In genomic region chr6:134149606-134150005, GRCm38 (mm10) we compare ENCODE assay signal across 15 mouse cellular contexts.
"Had no signal": no experiment of that assay in that cellular context is flagged by ENCODE, and none has a peak within 500 bp of the region (broad histone marks: within the 10 kb centered on the region; RNA-seq: fewer than 3 reads in every experiment).

No protein-coding gene starts in this region.

- H3K4me3 ChIP-seq: neural tube, embryonic 13.5 days; neural tube, embryonic 15.5 days; stomach, embryonic 15.5 days had no signal

- H3K9ac ChIP-seq: neural tube, embryonic 13.5 days; neural tube, embryonic 15.5 days; stomach, embryonic 15.5 days had no signal

- H3K27ac ChIP-seq: neural tube, embryonic 15.5 days; stomach, embryonic 15.5 days had no signal

- H3K4me2 ChIP-seq: neural tube, embryonic 13.5 days; neural tube, embryonic 15.5 days; stomach, embryonic 15.5 days had no signal

- H3K27me3 ChIP-seq: neural tube, embryonic 13.5 days; neural tube, embryonic 15.5 days; stomach, embryonic 15.5 days had no signal

- H3K36me3 ChIP-seq: neural tube, embryonic 13.5 days; neural tube, embryonic 15.5 days; stomach, embryonic 15.5 days had no signal

- H3K9me3 ChIP-seq: neural tube, embryonic 13.5 days; neural tube, embryonic 15.5 days; stomach, embryonic 15.5 days had no signal

- DNase-seq: retina, postnatal 1 day; right cerebral cortex, adult 18-20 months; right cerebral cortex, postnatal 14 days; right cerebral cortex, postnatal 25 days; right cerebral cortex, postnatal 4 days; spleen, adult 18-20 months; thymus, adult 18-20 months; thymus, adult 2 months; thymus, postnatal 14 days; thymus, postnatal 25 days; thymus, postnatal 36 days; thymus, postnatal 4 days had no signal
